Mouse (Mus musculus): ENCODE results near the gene Mogat1. TPM values are rescaled to one million over a fixed set of nuclear protein-coding genes. Genes with fewer than 3 reads are reported as not detected.
A peak's percentile ranks its signal among the peaks of the same experiment; 100 is the strongest.

Mogat1 gene
- polyA plus RNA-seq, 1 experiment from 2014 or later: 0.82 TPM

GRCm38 (mm10) chr1:78512756-78513155, 2.0 kb downstream of the Mogat1 start:
- no peaks in the 10 kb centered on the region for H3K9me3 ChIP-seq (replicated peaks)
- 83% methylated on average over 8 of the region's 8 CpGs for WGBS
- ATAC-seq (ENCODE audit: low FRiP score): no peak
- no peak overlapping the region for H3K9ac ChIP-seq (replicated peaks)
- no peaks in the 10 kb centered on the region for H3K36me3 ChIP-seq
- no peak overlapping the region for H3K4me2 ChIP-seq
- H3K27me3 ChIP-seq (replicated peaks): no peaks in the 10 kb centered on the region
- H3K27ac ChIP-seq (replicated peaks): no peak overlapping the region
- no peak overlapping the region for H3K4me3 ChIP-seq (replicated peaks)
- H3K4me1 ChIP-seq: peaks cover 6% of the 10 kb centered on the region

- Histone ChIP-seq H3K36me3 (no peaks in the 10 kb centered on the region), H3K9me3 (replicated peaks) (no peaks in the 10 kb centered on the region), H3K27ac (replicated peaks) (no peak overlapping the region), H3K4me2 (no peak overlapping the region), H3K4me1 (no peaks in the 10 kb centered on the region), H3K4me3 (replicated peaks) (no peak overlapping the region), H3K27me3 (replicated peaks) (no peaks in the 10 kb centered on the region), H3K9ac (replicated peaks) (no peak overlapping the region)
- WGBS: 88% methylated on average over 7 of the region's 7 CpGs
- ATAC-seq (ENCODE audit: low FRiP score): no peak
Measured at GRCm38 (mm10) chr1:78518907-78519306, 8.1 kb downstream of the Mogat1 start.

- no peaks in the 10 kb centered on the region for H3K27me3 ChIP-seq (replicated peaks)
- no peak overlapping the region for H3K9ac ChIP-seq (replicated peaks)
- H3K4me2 ChIP-seq: no peak overlapping the region
- WGBS: 45% methylated on average over 23 of the region's 23 CpGs
- H3K9me3 ChIP-seq (replicated peaks): no peaks in the 10 kb centered on the region
- ATAC-seq (ENCODE audit: low FRiP score): no peak
- no peak overlapping the region for H3K4me3 ChIP-seq (replicated peaks)
- no peak overlapping the region for H3K27ac ChIP-seq (replicated peaks)
- H3K36me3 ChIP-seq: no peaks in the 10 kb centered on the region
- H3K4me1 ChIP-seq: no peaks in the 10 kb centered on the region
Measured at GRCm38 (mm10) chr1:78525189-78525886, 14.5 kb downstream of the Mogat1 start.

- H3K4me1 ChIP-seq: 0 out of 2 replicates have a peak, but pooled peaks cover 2% of the 10 kb centered on the region
- no peak overlapping the region for H3K9ac ChIP-seq (replicated peaks)
- H3K27me3 ChIP-seq (replicated peaks): no peaks in the 10 kb centered on the region
- H3K4me2 ChIP-seq: no peak overlapping the region
- H3K4me3 ChIP-seq (replicated peaks): no peak overlapping the region
- no peaks in the 10 kb centered on the region for H3K9me3 ChIP-seq (replicated peaks)
- ATAC-seq (ENCODE audit: low FRiP score): no peak
- 95% methylated on average over 3 of the region's 3 CpGs for WGBS
- no peaks in the 10 kb centered on the region for H3K36me3 ChIP-seq
- no peak overlapping the region for H3K27ac ChIP-seq (replicated peaks)
Measured at GRCm38 (mm10) chr1:78528356-78528755, 17.6 kb downstream of the Mogat1 start.

DNA sequence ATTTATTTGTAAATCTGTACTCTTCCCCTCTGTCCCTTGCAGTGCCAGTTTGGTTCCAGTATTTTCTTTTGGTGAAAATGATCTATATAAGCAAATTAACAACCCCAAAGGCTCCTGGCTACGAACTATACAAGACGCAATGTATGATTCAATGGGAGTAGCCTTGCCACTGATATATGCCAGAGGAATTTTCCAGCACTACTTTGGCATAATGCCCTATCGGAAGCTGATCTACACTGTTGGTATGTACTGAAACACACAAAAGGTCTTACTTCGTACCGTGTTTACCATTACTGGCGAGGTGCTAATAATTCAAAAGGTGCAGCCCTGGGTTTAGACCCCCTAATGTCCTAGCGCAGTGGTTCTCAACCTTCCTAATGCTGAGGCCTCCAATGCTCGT, 18.2 kb downstream of the Mogat1 start:
- no peak overlapping the region for H3K27ac ChIP-seq (replicated peaks)
- no peaks in the 10 kb centered on the region for H3K36me3 ChIP-seq
- no peak overlapping the region for H3K4me3 ChIP-seq (replicated peaks)
- 0 out of 2 replicates have a peak, but pooled peaks cover 2% of the 10 kb centered on the region for H3K4me1 ChIP-seq
- no peak overlapping the region for H3K4me2 ChIP-seq
- 93% methylated on average over 8 of the region's 8 CpGs for WGBS
- no peaks in the 10 kb centered on the region for H3K27me3 ChIP-seq (replicated peaks)
- no peak overlapping the region for H3K9ac ChIP-seq (replicated peaks)
- ATAC-seq (ENCODE audit: low FRiP score): no peak
- H3K9me3 ChIP-seq (replicated peaks): no peaks in the 10 kb centered on the region

- Histone ChIP-seq H3K9me3 (replicated peaks) (no peaks in the 10 kb centered on the region), H3K36me3 (no peaks in the 10 kb centered on the region), H3K27me3 (replicated peaks) (no peaks in the 10 kb centered on the region), H3K4me2 (no peak overlapping the region), H3K4me3 (replicated peaks) (no peak overlapping the region), H3K9ac (replicated peaks) (no peak overlapping the region), H3K4me1 (0 out of 2 replicates have a peak, but pooled peaks cover 2% of the 10 kb centered on the region), H3K27ac (replicated peaks) (0 out of 2 replicates have a peak overlapping the region, but pooled peaks have one; percentile 48)
- ATAC-seq (ENCODE audit: low FRiP score): peak; percentile 69
- 60% methylated on average over 7 of the region's 7 CpGs for WGBS
Measured at GRCm38 (mm10) chr1:78530500-78531215, 19.9 kb downstream of the Mogat1 start.

DNA sequence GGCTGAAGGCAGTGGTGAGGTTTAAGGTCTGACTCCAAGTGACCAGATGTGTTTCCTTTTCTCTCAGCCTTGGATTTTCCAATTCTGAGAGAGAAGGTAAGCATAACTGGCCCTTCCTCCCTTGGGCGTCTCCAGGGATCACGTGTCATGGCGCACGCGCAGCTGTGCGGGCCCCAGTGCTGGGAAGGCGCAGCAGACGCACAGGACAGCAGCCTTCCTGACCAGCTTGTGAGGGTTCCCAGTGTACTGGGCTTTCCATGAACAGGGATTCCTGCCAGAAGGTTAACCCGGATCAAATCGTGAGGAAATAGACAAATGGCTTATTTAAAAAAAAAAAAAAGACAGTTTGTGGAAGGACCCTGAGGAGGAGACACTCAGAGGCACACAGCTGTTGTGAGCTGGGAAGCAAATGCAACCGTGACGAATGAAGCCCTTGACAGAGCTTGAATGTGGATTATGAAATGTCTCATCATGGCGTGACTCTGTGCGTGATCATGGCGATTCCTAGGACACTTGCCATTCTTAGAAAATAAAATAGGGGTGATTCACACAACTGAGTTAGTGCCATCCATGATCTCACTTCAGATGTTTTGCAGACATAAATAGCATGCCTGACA, 21.5 kb downstream of the Mogat1 start:
- ATAC-seq (ENCODE audit: low FRiP score): no peak
- no peak overlapping the region for H3K9ac ChIP-seq (replicated peaks)
- 88% methylated on average over 15 of the region's 15 CpGs for WGBS
- peaks cover 6% of the 10 kb centered on the region; the same call in 1 of the 2 replicates for H3K4me1 ChIP-seq
- H3K9me3 ChIP-seq (replicated peaks): no peaks in the 10 kb centered on the region
- no peaks in the 10 kb centered on the region for H3K36me3 ChIP-seq
- H3K4me2 ChIP-seq: no peak overlapping the region
- H3K27ac ChIP-seq (replicated peaks): no peak overlapping the region
- no peaks in the 10 kb centered on the region for H3K27me3 ChIP-seq (replicated peaks)
- H3K4me3 ChIP-seq (replicated peaks): no peak overlapping the region

DNA sequence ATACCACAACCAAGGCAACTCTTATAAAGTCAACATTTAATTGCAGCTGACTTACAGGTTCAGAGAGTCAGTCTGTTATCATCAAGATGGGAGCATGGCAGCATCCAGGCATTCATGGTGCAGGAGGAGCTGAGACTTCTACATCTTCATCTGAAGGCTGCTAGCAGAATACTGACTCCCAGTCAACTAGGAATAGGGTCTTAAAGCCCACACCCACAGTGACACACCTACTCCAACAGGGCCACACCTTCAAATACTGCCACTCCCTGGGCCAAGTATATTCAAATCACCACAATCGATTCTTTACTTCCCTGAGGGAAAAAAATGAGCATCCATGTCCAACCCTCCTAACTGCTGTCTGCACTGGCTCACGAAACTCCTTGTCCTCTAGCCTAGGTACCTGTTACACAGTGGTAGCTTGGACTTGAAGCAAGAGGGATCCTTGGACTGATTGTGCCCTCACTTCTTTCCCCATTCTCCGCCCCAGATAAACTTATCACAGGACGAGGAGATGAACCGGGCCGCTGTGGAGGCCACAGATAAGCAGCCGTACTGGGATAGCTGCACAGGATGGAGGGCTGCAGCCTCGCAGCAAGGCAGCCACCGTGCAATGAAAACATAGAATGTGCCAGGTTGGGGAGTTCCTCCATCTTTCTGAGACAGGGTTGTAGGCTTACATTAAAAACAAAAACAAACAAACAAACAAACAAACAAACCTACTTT, 23.8 kb downstream of the Mogat1 start:
- Histone ChIP-seq H3K4me1 (peaks cover 21% of the 10 kb centered on the region), H3K9me3 (replicated peaks) (no peaks in the 10 kb centered on the region), H3K4me3 (replicated peaks) (no peak overlapping the region), H3K27ac (replicated peaks) (no peak overlapping the region), H3K27me3 (replicated peaks) (no peaks in the 10 kb centered on the region), H3K4me2 (no peak overlapping the region), H3K9ac (replicated peaks) (no peak overlapping the region), H3K36me3 (no peaks in the 10 kb centered on the region)
- ATAC-seq (ENCODE audit: low FRiP score): no peak
- WGBS: 95% methylated on average over 9 of the region's 9 CpGs

GRCm38 (mm10) chr1:78536310-78537164, 25.7 kb downstream of the Mogat1 start:
- H3K4me2 ChIP-seq: peak overlapping the region; percentile 88
- H3K9ac ChIP-seq (replicated peaks): no peak overlapping the region
- WGBS: 26% methylated on average over 19 of the region's 19 CpGs
- ATAC-seq (ENCODE audit: low FRiP score): peak; percentile 62
- peak overlapping the region; percentile 41 for H3K4me3 ChIP-seq (replicated peaks)
- H3K27me3 ChIP-seq (replicated peaks): no peaks in the 10 kb centered on the region
- no peaks in the 10 kb centered on the region for H3K36me3 ChIP-seq
- H3K27ac ChIP-seq (replicated peaks): peak overlapping the region; percentile 79
- peaks cover 19% of the 10 kb centered on the region for H3K4me1 ChIP-seq
- no peaks in the 10 kb centered on the region for H3K9me3 ChIP-seq (replicated peaks)

DNA sequence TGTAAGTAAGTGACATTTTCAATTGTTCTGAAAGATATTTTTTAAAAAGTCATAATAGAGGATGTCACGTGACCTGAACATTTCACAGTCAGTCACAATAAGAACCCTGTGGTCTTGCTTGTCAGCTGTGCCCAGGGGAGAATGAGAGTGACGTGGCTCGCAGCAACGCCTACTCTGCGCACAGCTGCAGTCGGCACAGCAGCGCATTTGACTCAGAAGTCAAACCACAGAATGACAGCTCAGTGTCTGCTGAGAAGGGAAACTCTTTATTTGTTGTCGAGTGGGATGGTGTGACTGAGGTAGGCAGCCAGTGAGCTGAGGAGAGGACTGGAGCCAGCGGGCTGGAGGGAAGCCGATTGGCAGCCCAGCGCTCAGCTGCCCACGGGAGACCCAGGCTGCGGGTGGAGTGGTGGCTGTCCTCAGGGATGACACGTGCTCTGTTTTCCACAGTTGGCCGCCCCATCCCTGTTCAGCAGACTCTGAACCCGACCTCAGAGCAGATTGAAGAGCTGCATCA, 26.8 kb downstream of the Mogat1 start:
- peak overlapping the region; percentile 41 for H3K4me3 ChIP-seq (replicated peaks)
- H3K27me3 ChIP-seq (replicated peaks): no peaks in the 10 kb centered on the region
- peak overlapping the region; percentile 88 for H3K4me2 ChIP-seq
- peaks cover 19% of the 10 kb centered on the region for H3K4me1 ChIP-seq
- H3K9ac ChIP-seq (replicated peaks): peak overlapping the region; percentile 38
- peak; percentile 89 for ATAC-seq (ENCODE audit: low FRiP score)
- no peaks in the 10 kb centered on the region for H3K36me3 ChIP-seq
- no peaks in the 10 kb centered on the region for H3K9me3 ChIP-seq (replicated peaks)
- 16% methylated on average over 16 of the region's 16 CpGs for WGBS
- H3K27ac ChIP-seq (replicated peaks): peak overlapping the region; percentile 79
